Mouse (Mus musculus) central nervous system, embryonic 18 days (tissue): Measurements from ENCODE around the gene Birc5. TPM values are rescaled to one million over a fixed set of nuclear protein-coding genes. Genes with fewer than 3 reads are reported as not detected.

Experiments
- polyA plus RNA-seq: library from polyadenylated mRNA; depleted of rRNA; stranded (reverse); fragments of >200 nt; gene quantifications from 2 replicates; pipeline ENCODE4 v1.2.3, GENCODE M21; 2012; rRNA removed

The Birc5 gene
- polyA plus RNA-seq, result 15.8 and 19.3 TPM in 2 replicates

GRCm38 (mm10) chr11:117848985-117849671 lies at the start of gene Birc5:
Birc5 (plus strand) TSS chr11:117849251.

GRCm38 (mm10) chr11:117809407-117810311 lies 39.4 kb upstream of the Birc5 start, which contains the start of the genes Gm20708 and Syngr2:
Gm20708 (plus strand) TSS chr11:117809668.
Syngr2 (plus strand) TSS chr11:117809668.

GRCm38 (mm10) chr11:117825333-117826101 lies 23.5 kb upstream of the Birc5 start, which contains the start of the genes Afmid and Tk1:
Afmid (plus strand) TSS chr11:117825924.
Tk1 (minus strand) TSS chr11:117826092.

GRCm38 (mm10) chr11:117860601-117861000 lies 11.6 kb downstream of the Birc5 start, which contains the start of gene Tmem235:
Tmem235 (plus strand) TSS chr11:117860752.

DNA sequence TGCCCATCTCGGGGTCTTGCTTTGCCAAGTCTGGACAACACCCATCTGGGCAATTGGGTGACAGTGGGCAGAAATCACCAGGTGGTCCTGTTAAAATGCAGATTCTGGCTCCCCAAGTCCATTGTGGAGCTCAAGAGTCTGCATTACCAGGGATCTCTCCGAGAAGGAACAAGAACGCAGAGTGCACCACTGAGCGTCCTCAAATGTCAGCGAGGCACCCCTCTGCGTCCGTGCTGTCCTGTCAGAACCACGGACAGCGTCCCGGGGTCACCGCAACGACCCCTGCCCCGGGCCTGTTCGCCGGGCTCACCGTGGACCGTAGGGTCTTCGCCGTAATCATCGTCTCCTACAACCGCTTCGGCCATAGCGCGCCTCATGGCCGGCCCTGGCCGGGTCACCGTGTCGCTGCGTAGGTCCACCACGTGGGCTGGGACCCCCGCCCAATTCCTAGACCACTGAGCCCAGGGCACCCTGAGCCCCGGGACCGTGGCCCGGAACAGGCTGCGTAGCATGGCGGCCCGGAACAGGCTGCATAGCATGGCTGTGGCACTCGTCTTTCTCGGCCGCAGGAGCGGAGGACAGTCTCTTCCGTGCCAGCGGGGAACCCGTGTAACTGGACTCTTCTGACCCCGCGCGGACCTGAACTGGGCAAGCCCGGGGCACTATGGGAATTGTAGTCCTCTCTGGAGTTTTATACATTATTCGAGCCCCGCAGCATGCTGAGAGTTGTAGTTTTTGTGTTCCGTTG lies 24.0 kb downstream of the Birc5 start, which contains the start of gene Tha1:
Tha1 (minus strand) TSS at position 621 of the 748 bp plus-strand sequence.

Other genes with a start within 250 kb of the Birc5 start
- gene Tnrc6c, start 195.0 kb upstream of the Birc5 start, polyA plus RNA-seq, result 41.2 and 48.7 TPM in 2 replicates
- gene Tmc8, start 67.2 kb upstream of the Birc5 start, polyA plus RNA-seq, result 0.91 and 1.8 TPM in 2 replicates
- 3.4 and 4.6 TPM in 2 replicates for gene Tmc6, start 67.1 kb upstream of the Birc5 start, polyA plus RNA-seq
- 0.08 and 0.12 TPM in 2 replicates for gene 6030468B19Rik, start 51.6 kb upstream of the Birc5 start, polyA plus RNA-seq
- gene Gm20708, start 39.6 kb upstream of the Birc5 start, polyA plus RNA-seq, result 0.96 and 1.4 TPM in 2 replicates
- 8.4 and 8.8 TPM in 2 replicates for gene Syngr2, start 39.6 kb upstream of the Birc5 start, polyA plus RNA-seq
- gene Afmid, start 23.3 kb upstream of the Birc5 start, polyA plus RNA-seq, result 6.3 and 7.2 TPM in 2 replicates
- gene Tk1, start 23.2 kb upstream of the Birc5 start, polyA plus RNA-seq, result 16.3 and 19.4 TPM in 2 replicates
- gene Tmem235, start 11.5 kb downstream of the Birc5 start, polyA plus RNA-seq, result 0.04 TPM in 2 replicates
- 7.0 and 7.2 TPM in 2 replicates for gene Tha1, start 24.2 kb downstream of the Birc5 start, polyA plus RNA-seq
- 8.7 and 13.5 TPM in 2 replicates for gene Socs3, start 120.8 kb downstream of the Birc5 start, polyA plus RNA-seq
- gene Pgs1, start 137.0 kb downstream of the Birc5 start, polyA plus RNA-seq, result 54.1 and 56.6 TPM in 2 replicates